Mouse (Mus musculus) kidney, postnatal 14 days (tissue): ENCODE measurements around the gene Zmym5.
"Not testable (repeated sequence)": the region's sequence is repeated elsewhere in the genome, so short reads cannot be mapped to it uniquely, and the experiment has no call there.

Experiments
- DNase-seq: peaks from one replicate; pipeline ENCODE4 v3.0.0; 2022; ENCODE audit warnings: mixed read lengths

Zmym5 gene

GRCm38 (mm10) chr14:56776571-56777238 lies 34.8 kb downstream of the Zmym5 start:
- no peak for DNase-seq

- DNase-seq, result no peak
These were observed 36.1 kb downstream of the Zmym5 start for GRCm38 (mm10) chr14:56775416-56775815.

GRCm38 (mm10) chr14:56766438-56766837 lies 45.1 kb downstream of the Zmym5 start:
- not testable (repeated sequence) for DNase-seq

- DNase-seq, result not testable (repeated sequence)
These were observed 46.4 kb downstream of the Zmym5 start for GRCm38 (mm10) chr14:56765117-56765516.

- DNase-seq, result no peak
These were observed 60.2 kb downstream of the Zmym5 start for GRCm38 (mm10) chr14:56751282-56751681.
